Comparison of ENCODE assay signal across 28 mouse cellular contexts in genomic region chr1:180409771-180410170, GRCm38 (mm10).
DNase-seq lines count a peak whose midpoint lies in the region; ATAC-seq and TF ChIP-seq lines count a peak whose summit lies in the region.
"Had no signal": no experiment of that assay in that cellular context is flagged by ENCODE, and none has a peak within 500 bp of the region (broad histone marks: within the 10 kb centered on the region; RNA-seq: fewer than 3 reads in every experiment).

No protein-coding gene starts in this region.

- no peak for DNase-seq in heart, embryonic 10.5 days (ENCODE audit: low spot score)
- no peak for DNase-seq in embryonic facial prominence, embryonic 10.5 days (ENCODE audit: low spot score)
- DNase-seq in MN1 (ENCODE audit: low spot score): no peak
- DNase-seq: adrenal gland, postnatal 10 days; cerebellum, adult 11-12 months; cerebellum, adult 9-11 months; gastrocnemius, postnatal 10 days; heart, postnatal 10 days; kidney, adult 18-20 months; kidney, postnatal 4 days; lung, postnatal 10 days; thymus, postnatal 4 days had no signal

- no peak for TF ChIP-seq CTCF in intestine, postnatal 0 days (IDR thresholded peaks at IDR 0.05; ENCODE audit: low read depth)

- H3K9me3 ChIP-seq in heart, embryonic 10.5 days: no peaks in the 10 kb centered on the region
- H3K9me3 ChIP-seq in heart, embryonic 11.5 days (replicated peaks; ENCODE audit: control insufficient read depth, low read length): no peaks in the 10 kb centered on the region
- no peaks in the 10 kb centered on the region for H3K9me3 ChIP-seq in megakaryocyte, embryonic 14.5 days
- no peaks in the 10 kb centered on the region for H3K9me3 ChIP-seq in embryonic facial prominence, embryonic 10.5 days
- no peaks in the 10 kb centered on the region for H3K9me3 ChIP-seq in intestine, postnatal 0 days (ENCODE audit: control insufficient read depth)
- H3K9me3 ChIP-seq: heart, embryonic 13.5 days; hindbrain, embryonic 10.5 days; hindbrain, embryonic 15.5 days; limb, embryonic 13.5 days; midbrain, embryonic 12.5 days; neural tube, embryonic 13.5 days had no signal

- ATAC-seq in heart, embryonic 11.5 days (replicated peaks; ENCODE audit: insufficient number of reproducible peaks, low FRiP score, low TSS enrichment): no peak
- no peak for ATAC-seq in megakaryocyte, adult 5-6 weeks (ENCODE audit: poor library complexity, severe bottlenecking)
- no peak for ATAC-seq in intestine, postnatal 0 days
- ATAC-seq: CD4-positive, CD25-positive, alpha-beta regulatory T cell, adult 4 months; forebrain, embryonic 16.5 days; inflammation-experienced regulatory T-cells, adult 6 months had no signal

- H3K4me3 ChIP-seq in heart, embryonic 10.5 days: no peak overlapping the region
- no peak overlapping the region for H3K4me3 ChIP-seq in heart, embryonic 11.5 days (ENCODE audit: low read depth, low read length)
- peak overlapping the region; percentile 53 for H3K4me3 ChIP-seq in megakaryocyte, embryonic 14.5 days (replicated peaks)
- H3K4me3 ChIP-seq in embryonic facial prominence, embryonic 10.5 days: no peak overlapping the region
- H3K4me3 ChIP-seq in intestine, postnatal 0 days (ENCODE audit: low read depth, low read length): no peak overlapping the region
- H3K4me3 ChIP-seq: erythroblast, embryonic 14.5 days; heart, embryonic 13.5 days; hindbrain, embryonic 10.5 days; hindbrain, embryonic 15.5 days; limb, embryonic 13.5 days; midbrain, embryonic 12.5 days; myocyte; neural tube, embryonic 13.5 days had no signal

- H3K9ac ChIP-seq in heart, embryonic 11.5 days (ENCODE audit: low read depth, low read length): no peak overlapping the region
- H3K9ac ChIP-seq in intestine, postnatal 0 days (ENCODE audit: low read depth, low read length): no peak overlapping the region
- H3K9ac ChIP-seq: hindbrain, embryonic 15.5 days; limb, embryonic 13.5 days; midbrain, embryonic 12.5 days; neural tube, embryonic 13.5 days had no signal

- peaks cover 12% of the 10 kb centered on the region for H3K36me3 ChIP-seq in heart, embryonic 10.5 days
- no peaks in the 10 kb centered on the region for H3K36me3 ChIP-seq in heart, embryonic 11.5 days (ENCODE audit: control insufficient read depth, insufficient read depth, low read length)
- peaks cover 89% of the 10 kb centered on the region for H3K36me3 ChIP-seq in megakaryocyte, embryonic 14.5 days (replicated peaks; ENCODE audit: low read length)
- H3K36me3 ChIP-seq in embryonic facial prominence, embryonic 10.5 days (replicated peaks): peaks cover 13% of the 10 kb centered on the region
- H3K36me3 ChIP-seq in intestine, postnatal 0 days (ENCODE audit: control insufficient read depth, insufficient read depth): peaks cover 16% of the 10 kb centered on the region
- H3K36me3 ChIP-seq: hindbrain, embryonic 10.5 days; hindbrain, embryonic 15.5 days; midbrain, embryonic 12.5 days; neural tube, embryonic 13.5 days had no signal

- peaks cover 20% of the 10 kb centered on the region for H3K27me3 ChIP-seq in heart, embryonic 10.5 days (ENCODE audit: insufficient read depth, poor library complexity, severe bottlenecking)
- H3K27me3 ChIP-seq in heart, embryonic 11.5 days (ENCODE audit: control insufficient read depth, insufficient read depth, low read length): no peaks in the 10 kb centered on the region
- no peaks in the 10 kb centered on the region for H3K27me3 ChIP-seq in megakaryocyte, embryonic 14.5 days (replicated peaks)
- no peaks in the 10 kb centered on the region for H3K27me3 ChIP-seq in embryonic facial prominence, embryonic 10.5 days (replicated peaks; ENCODE audit: low read depth, poor library complexity, severe bottlenecking)
- H3K27me3 ChIP-seq in intestine, postnatal 0 days (replicated peaks; ENCODE audit: control insufficient read depth, insufficient read depth, low read length): no peaks in the 10 kb centered on the region
- H3K27me3 ChIP-seq: heart, embryonic 13.5 days; hindbrain, embryonic 15.5 days; limb, embryonic 13.5 days; midbrain, embryonic 12.5 days; neural tube, embryonic 13.5 days had no signal

- H3K4me1 ChIP-seq in heart, embryonic 10.5 days: peaks cover 59% of the 10 kb centered on the region
- H3K4me1 ChIP-seq in heart, embryonic 11.5 days (ENCODE audit: control insufficient read depth, insufficient read depth, low read length): peaks cover 47% of the 10 kb centered on the region
- peaks cover 99% of the 10 kb centered on the region for H3K4me1 ChIP-seq in megakaryocyte, embryonic 14.5 days
- H3K4me1 ChIP-seq in embryonic facial prominence, embryonic 10.5 days: peaks cover 61% of the 10 kb centered on the region
- H3K4me1 ChIP-seq in intestine, postnatal 0 days (replicated peaks; ENCODE audit: control insufficient read depth, insufficient read depth, low read length): peaks cover 7% of the 10 kb centered on the region

- no peak overlapping the region for H3K4me2 ChIP-seq in heart, embryonic 11.5 days
- no peak overlapping the region for H3K4me2 ChIP-seq in intestine, postnatal 0 days (replicated peaks; ENCODE audit: low read depth)
- H3K4me2 ChIP-seq: heart, embryonic 13.5 days; hindbrain, embryonic 15.5 days; limb, embryonic 13.5 days; liver, embryonic 11.5 days; midbrain, embryonic 12.5 days; neural tube, embryonic 13.5 days had no signal

- H3K27ac ChIP-seq in heart, embryonic 10.5 days: peak overlapping the region; percentile 43
- no peak overlapping the region for H3K27ac ChIP-seq in heart, embryonic 11.5 days (ENCODE audit: low read depth, low read length)
- H3K27ac ChIP-seq in embryonic facial prominence, embryonic 10.5 days (replicated peaks): peak overlapping the region; percentile 42; the same call in 1 of the 2 replicates
- H3K27ac ChIP-seq in intestine, postnatal 0 days (ENCODE audit: low read depth, low read length): no peak overlapping the region
- H3K27ac ChIP-seq: hindbrain, embryonic 10.5 days; limb, embryonic 13.5 days; midbrain, embryonic 12.5 days; neural tube, embryonic 13.5 days had no signal

- 55% methylated on average over 5 of the region's 5 CpGs for WGBS in heart, embryonic 10.5 days
- 40% methylated on average over 5 of the region's 5 CpGs for WGBS in heart, embryonic 11.5 days (ENCODE audit: insufficient replicate concordance)
- WGBS in embryonic facial prominence, embryonic 10.5 days: 71% methylated on average over 5 of the region's 5 CpGs
- 66% methylated on average over 5 of the region's 5 CpGs for WGBS in intestine, postnatal 0 days

Comparison
In these comparisons a context has a peak if more than half of its experiments do, and no peak if none do; other contexts are left out.
1. H3K27ac ChIP-seq: peak in heart, embryonic 10.5 days (single experiment) and embryonic facial prominence, embryonic 10.5 days (single experiment); none in heart, embryonic 11.5 days (single experiment) and intestine, postnatal 0 days (single experiment).